Mouse (Mus musculus) right cerebral cortex, postnatal 4 days (tissue): Measurements from ENCODE around the gene Plxna4.

Source experiments
- DNase-seq: peaks from one replicate; pipeline ENCODE4 v3.0.0-alpha.2; 2022

Gene Plxna4

GRCm38 (mm10) chr6:32224007-32224703, 363.8 kb downstream of the Plxna4 start:
- peak; percentile 19 for DNase-seq

GRCm38 (mm10) chr6:32220765-32221164, 367.2 kb downstream of the Plxna4 start:
- no peak for DNase-seq

GRCm38 (mm10) chr6:32218544-32218943, 369.4 kb downstream of the Plxna4 start:
- DNase-seq: no peak

GRCm38 (mm10) chr6:32212439-32212838, 375.6 kb downstream of the Plxna4 start:
- DNase-seq: no peak

GRCm38 (mm10) chr6:32210139-32210538, 377.9 kb downstream of the Plxna4 start:
- DNase-seq: no peak

- no peak for DNase-seq
Measured at GRCm38 (mm10) chr6:32208951-32209350, 379.0 kb downstream of the Plxna4 start.

GRCm38 (mm10) chr6:32204253-32204652, 383.7 kb downstream of the Plxna4 start:
- DNase-seq: no peak

- no peak for DNase-seq
Measured at GRCm38 (mm10) chr6:32203389-32203788, 384.6 kb downstream of the Plxna4 start.

GRCm38 (mm10) chr6:32202664-32203192, 385.3 kb downstream of the Plxna4 start:
- no peak for DNase-seq

GRCm38 (mm10) chr6:32201506-32201905, 386.5 kb downstream of the Plxna4 start:
- no peak for DNase-seq

GRCm38 (mm10) chr6:32199616-32200015, 388.4 kb downstream of the Plxna4 start:
- DNase-seq: no peak

GRCm38 (mm10) chr6:32196913-32197312, 391.1 kb downstream of the Plxna4 start:
- DNase-seq: no peak

GRCm38 (mm10) chr6:32193046-32193445, 394.9 kb downstream of the Plxna4 start:
- no peak for DNase-seq

GRCm38 (mm10) chr6:32184402-32184985, 403.5 kb downstream of the Plxna4 start:
- DNase-seq: no peak

GRCm38 (mm10) chr6:32183651-32184185, 404.3 kb downstream of the Plxna4 start:
- no peak for DNase-seq

GRCm38 (mm10) chr6:32180012-32180358, 408.0 kb downstream of the Plxna4 start:
- DNase-seq: no peak

- no peak for DNase-seq
Measured at GRCm38 (mm10) chr6:32179346-32180011, 408.5 kb downstream of the Plxna4 start.

- DNase-seq: no peak
Measured at GRCm38 (mm10) chr6:32177905-32178304, 410.1 kb downstream of the Plxna4 start.

GRCm38 (mm10) chr6:32167725-32168124, 420.3 kb downstream of the Plxna4 start:
- no peak for DNase-seq

- DNase-seq: no peak
Measured at GRCm38 (mm10) chr6:32160370-32160769, 427.6 kb downstream of the Plxna4 start.

- DNase-seq: no peak
Measured at GRCm38 (mm10) chr6:32159931-32160330, 428.1 kb downstream of the Plxna4 start.

- no peak for DNase-seq
Measured at GRCm38 (mm10) chr6:32158347-32158746, 429.6 kb downstream of the Plxna4 start.

GRCm38 (mm10) chr6:32153170-32153569, 434.8 kb downstream of the Plxna4 start:
- no peak for DNase-seq

- DNase-seq: no peak
Measured at GRCm38 (mm10) chr6:32150836-32151235, 437.2 kb downstream of the Plxna4 start.
